Mouse (Mus musculus) spleen, adult 12 weeks (tissue): ENCODE measurements around the gene N4bp1.

Experiments
- DNase-seq: peaks from one replicate; pipeline ENCODE4 v3.0.0; 2022; ENCODE audit warnings: low spot score

N4bp1 gene

DNA sequence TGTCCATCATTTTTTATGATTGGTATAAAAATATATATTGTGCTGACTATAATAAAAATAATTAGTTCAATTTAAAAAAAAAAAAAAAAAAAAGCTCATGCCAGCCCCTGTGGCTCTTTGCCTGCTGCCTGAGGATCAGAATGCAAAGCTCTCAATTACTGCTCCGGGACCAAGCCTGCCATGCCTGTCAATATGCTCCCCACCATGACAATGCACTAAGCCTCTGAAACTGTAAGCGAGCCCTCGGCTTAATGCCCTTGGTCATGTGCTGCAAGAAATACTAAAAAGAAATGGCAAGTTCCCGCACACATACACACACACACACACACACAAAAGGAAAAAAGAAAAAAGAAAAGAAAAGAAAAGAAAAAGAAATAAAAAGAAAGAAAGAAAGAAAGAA lies 60.3 kb downstream of the N4bp1 start:
- DNase-seq, result no peak

- DNase-seq, result peak; percentile 17
These were observed 64.3 kb downstream of the N4bp1 start for GRCm38 (mm10) chr8:86820756-86821201.

- DNase-seq, result no peak
These were observed 64.8 kb downstream of the N4bp1 start for GRCm38 (mm10) chr8:86820186-86820755.

- no peak for DNase-seq
These were observed 65.6 kb downstream of the N4bp1 start for GRCm38 (mm10) chr8:86819426-86819825.

DNA sequence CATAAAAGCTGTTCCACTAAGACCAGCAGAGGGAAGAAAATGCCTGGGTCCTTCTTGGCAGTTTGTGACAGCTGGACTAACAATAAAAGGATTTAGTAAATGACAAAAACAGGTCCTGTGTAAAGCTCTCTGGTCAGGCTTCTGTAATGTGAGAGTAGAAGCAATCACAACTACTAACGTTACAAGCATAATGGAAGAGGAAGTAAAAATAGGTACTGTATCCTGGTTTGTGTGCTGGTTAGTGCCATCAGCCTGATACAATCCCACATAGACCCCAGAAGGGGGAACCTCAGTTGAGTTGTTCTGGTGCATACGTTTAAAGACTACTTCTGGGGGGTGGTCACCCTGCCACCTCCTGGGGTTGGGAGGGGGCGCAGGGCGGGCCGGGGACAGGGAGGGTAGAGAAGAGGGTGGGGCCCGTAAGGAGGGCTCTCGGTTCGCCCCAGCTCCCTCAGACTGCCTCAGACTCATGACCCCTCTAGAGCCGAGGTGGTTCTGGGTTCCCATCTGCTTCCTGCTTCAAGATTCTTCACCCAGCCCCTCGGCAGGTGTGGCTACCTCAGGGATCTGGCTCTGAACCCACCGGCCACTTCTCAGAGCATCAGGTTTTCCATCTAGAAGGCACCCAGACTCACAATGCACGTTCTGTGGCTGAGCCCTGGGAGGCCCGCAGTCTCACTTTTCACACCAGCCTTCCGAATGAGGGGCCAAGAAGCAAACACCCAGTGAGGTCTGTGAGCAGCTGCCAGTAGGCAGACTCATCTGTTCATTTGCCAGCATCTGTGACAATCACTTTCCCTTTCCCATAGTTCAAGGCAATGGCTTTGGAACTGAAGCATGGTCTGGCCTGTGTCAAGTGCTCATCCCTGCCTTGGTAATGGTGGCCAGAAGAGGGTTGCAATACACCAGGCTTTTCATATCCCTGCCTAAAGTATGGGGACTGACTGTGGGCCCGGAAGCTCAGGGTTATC lies 75.8 kb downstream of the N4bp1 start:
- no peak for DNase-seq

GRCm38 (mm10) chr8:86808239-86808638 lies 76.8 kb downstream of the N4bp1 start:
- no peak for DNase-seq

DNA sequence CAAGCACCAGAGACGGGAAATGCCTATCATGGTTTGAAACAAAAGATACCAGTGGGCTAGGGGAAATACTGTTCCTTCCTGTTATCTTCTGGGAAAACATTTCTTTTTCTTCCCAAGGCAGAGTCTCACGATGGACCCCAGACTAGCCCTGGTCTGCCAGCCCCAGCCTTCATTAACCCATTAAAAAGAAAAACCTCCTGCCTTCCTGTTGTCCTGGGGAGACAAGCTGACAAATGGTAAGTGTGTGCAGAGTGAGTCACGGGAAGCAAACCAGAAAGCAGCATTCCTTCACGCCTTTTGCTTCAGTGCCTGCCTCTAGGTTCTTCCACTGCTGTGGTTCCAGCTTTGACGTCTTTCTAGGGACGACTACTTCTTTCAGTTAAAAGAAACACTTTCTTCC lies 83.1 kb downstream of the N4bp1 start:
- no peak for DNase-seq

DNA sequence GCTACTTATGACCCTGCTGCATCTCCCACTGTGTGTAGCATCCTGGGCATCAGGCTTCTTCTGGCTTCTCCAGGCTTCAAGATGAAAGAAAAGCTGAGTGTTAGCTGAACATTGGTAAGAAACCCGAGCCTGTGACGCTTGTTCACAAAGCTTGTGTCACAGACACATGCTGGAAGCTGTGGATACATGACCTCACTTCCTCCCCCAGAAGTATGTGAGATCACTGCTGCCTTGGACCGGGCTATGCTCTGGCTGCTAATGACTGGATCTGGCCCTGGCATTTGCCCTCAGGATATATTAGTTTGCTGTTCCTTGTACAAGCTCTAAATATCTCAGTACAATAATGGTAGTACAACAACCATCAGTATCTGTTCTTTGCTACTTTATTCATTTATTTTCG lies 84.1 kb downstream of the N4bp1 start:
- DNase-seq, result no peak

DNA sequence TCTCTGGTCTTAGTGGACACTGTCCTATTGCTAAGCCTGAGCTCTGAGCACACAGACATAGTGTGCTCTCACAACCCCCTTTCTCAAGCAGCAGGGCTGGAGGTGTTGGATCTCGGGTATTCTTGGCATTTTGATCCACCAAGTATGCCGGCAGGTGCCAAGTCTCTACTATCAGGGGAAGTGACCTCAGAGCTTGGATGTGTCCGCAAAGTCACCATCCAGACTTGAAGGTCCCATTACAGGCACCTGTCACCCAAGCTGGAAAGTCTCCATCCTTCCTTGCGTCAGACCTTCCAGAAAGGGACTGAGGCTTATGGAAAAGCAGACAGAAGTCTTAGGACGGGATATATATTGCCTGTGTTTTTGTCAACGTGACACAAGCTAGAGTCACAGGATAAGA lies 86.9 kb downstream of the N4bp1 start:
- DNase-seq, result no peak

DNA sequence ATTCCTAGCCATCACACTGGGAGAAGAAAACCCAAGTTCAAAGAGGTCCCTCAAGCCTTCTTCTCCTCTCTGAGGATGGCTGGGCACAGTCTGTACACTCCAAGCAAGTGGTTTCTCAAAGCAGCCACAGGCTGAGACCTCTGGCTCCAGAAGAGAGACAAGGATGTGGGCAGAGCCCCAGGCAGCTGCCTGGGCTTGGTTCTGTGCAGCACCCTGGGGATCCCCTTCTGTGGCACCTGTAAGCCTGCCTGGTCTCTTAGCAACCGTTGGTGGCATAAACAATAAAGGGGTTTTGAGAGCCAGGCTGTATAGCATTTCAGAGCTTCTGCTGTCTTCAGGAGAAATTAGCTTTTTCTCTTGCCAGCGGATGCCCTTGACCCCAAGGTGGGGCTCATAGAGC lies 87.4 kb downstream of the N4bp1 start:
- DNase-seq, result no peak

GRCm38 (mm10) chr8:86794716-86795115 lies 90.3 kb downstream of the N4bp1 start:
- no peak for DNase-seq

- no peak for DNase-seq
These were observed 93.5 kb downstream of the N4bp1 start for GRCm38 (mm10) chr8:86791542-86791941.

DNA sequence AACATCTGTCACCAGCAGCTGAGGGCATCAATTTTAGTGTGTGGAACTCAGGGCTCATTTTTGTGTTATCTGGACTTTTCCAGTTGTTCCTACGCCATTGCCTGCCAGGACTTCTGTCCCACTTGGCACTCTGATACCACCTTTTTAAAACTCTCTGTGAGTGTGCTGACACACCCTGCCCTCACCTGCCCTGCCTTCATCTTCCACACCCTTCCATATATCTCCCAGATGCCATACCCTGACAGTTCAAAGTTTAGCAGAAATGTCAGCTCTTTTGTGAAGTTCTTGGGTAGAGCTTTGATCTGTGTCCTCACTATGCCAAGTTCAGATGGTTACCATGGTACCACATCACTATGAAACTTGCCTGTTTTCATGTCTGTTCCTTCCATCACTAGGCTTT lies 95.5 kb downstream of the N4bp1 start:
- no peak for DNase-seq

DNA sequence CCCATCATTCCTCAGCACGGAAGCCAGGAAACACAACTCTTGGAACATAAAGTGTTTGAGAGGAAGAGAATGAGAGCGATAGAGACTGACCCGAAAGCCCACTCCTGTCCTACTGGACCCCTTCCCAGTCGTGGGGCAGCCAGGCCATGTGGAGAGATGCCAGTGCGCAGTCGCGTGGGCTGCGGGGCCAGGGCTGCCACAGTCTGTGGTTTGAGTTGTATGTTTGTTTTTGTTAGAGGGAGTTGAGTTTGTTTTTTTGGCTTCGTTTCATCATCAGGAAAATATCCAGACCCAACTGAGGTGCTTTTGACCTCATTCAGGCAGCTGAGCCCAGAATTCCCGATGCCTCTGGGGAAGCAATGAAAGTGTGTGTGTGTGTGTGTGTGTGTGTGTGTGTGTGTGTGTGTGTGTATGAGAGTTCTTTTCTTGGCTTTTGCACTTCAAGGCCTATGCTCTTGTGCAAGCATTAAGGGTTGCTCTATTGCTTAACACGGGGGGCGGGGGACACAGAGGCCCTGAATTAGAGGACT lies 97.1 kb downstream of the N4bp1 start:
- no peak for DNase-seq

DNA sequence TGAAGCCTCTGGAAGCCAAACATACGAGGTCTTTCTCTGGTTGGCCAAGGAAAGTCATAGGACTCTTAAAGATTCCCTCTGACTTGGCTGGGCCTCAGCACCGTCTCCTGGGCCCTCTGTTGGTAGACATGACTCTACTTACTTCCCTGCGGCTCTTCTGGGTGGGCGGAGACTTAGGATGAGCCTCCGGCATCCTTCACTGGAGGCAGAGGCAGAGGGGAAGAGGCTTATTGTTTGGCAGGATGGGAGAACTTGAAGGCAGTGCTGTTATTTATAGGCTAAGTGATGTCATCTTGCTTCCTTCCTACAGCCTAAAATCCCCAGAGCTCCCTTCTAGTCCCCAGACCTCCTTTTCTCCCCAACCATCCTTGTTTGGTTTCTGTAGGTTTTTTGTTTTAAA lies 98.6 kb downstream of the N4bp1 start:
- DNase-seq, result no peak

- no peak for DNase-seq
These were observed 104.0 kb downstream of the N4bp1 start for GRCm38 (mm10) chr8:86781094-86781493.

- no peak for DNase-seq
These were observed 105.9 kb downstream of the N4bp1 start for GRCm38 (mm10) chr8:86779207-86779606.

- DNase-seq, result no peak
These were observed 114.9 kb downstream of the N4bp1 start for GRCm38 (mm10) chr8:86769945-86770715.

DNA sequence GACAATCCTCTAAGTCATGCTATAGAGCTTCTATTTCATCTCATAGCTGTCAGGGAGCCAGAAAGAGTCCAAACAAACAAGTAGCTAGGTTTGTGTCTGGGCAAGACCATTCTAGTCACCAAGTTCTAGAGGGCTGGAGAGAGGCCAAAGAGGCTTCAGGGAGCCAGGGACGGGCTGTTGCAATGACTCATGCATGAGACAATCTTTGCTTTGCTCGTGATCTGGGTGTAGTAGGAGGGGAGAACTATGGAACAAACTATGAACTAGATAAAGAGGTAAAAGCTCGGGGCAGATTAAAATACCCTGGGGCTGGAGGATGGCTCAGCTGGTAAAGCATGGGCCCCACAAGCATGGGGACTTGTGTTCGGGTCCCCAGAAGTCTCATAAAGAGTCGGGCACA lies 116.6 kb downstream of the N4bp1 start:
- DNase-seq, result no peak

GRCm38 (mm10) chr8:86766548-86767211 lies 118.4 kb downstream of the N4bp1 start:
- no peak for DNase-seq

GRCm38 (mm10) chr8:86765669-86766068 lies 119.4 kb downstream of the N4bp1 start:
- DNase-seq, result no peak

DNA sequence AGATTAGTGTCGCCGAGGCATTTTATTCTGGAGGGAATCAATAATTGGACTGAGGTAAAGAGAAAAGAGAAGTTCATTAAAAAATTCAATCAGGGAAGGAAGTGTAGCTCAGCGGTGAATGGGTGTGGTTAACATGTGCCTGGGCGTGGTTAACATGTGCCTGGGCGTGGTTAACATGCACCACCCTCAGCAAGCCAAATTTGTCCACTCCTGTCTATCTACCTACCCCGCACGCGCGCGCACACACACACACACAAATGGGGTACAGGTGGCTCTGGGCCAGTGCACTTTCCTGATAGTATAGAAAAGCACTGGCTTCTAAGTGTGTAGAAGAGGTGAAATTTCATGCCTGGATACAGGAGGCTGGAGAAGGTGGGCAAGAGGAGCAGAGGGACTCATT lies 119.9 kb downstream of the N4bp1 start:
- peak; percentile 30 for DNase-seq
